Mouse (Mus musculus) left cerebral cortex, adult 11 months (tissue): Measurements from ENCODE around the gene Gm33543.

ENCODE experiments used
- DNase-seq: peaks from one replicate; pipeline ENCODE4 v3.0.0; 2022; ENCODE audit warnings: low spot score

Gm33543 gene

DNA sequence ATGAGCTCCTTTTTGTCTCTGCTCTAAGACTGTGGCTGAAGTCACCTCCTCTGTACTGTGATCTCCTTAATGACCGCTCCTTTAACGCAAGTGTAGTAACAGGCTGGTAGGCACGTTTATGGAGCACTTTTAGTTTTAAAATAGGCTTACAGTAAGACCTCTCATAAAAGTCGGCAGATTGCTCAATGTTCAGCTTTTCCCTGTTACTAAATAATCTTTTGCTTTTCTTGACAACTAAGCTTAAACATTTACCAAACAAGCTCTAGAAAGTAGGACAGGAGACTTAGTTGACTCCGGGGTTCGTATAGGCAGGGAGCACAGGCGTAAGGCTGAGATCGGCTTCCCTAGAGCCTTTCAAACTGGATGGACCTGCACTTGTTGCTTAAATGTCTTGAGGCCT is 64.1 kb downstream of the Gm33543 start:
- no peak for DNase-seq

DNA sequence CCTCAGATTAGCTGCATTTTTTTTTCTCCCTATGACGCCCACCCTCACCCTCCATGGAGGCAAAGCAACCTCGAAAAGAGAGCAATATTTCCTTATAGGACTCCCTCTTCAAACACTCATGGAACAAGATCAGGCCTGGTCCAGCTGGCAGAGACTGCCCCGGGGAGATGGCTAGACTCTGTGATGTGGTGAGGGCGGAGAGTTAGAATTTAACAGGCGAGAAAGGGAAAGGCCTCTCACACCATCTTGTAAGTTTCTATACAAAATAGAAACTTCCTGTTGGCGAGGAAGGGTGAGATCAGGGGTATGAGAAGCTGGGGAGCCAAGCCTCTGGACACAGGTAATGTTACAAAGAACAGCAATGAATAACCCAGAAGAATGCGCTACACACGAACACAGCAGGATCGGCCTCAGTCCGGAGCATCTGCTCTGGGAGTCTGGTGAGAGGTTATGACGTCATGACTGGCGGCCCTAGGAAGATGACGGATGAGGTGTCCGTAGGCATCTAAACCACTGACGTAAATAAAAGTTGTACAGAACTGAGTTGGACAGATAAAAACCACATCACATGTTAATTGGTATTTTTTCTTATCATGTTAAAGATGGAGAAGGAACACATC is 64.9 kb downstream of the Gm33543 start:
- no peak for DNase-seq

DNA sequence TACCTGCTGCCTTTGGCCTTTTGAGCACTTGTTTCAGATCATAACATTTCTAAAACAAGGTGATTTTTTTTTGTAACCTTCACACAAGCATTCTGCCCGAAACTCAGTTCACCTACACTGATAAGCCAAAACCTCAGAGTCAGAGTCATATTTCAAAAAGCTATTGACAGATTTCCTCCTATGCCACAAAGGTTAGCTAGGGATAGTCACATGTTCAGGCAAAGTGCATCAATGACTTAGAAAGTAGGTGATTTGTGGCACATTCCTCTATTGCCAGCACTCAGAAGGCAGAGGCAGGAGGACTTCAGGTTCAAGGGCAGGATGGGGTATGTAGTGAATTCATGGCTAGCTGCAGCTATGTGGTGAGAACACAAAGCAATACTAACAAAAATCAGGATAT is 65.7 kb downstream of the Gm33543 start:
- DNase-seq: no peak

DNA sequence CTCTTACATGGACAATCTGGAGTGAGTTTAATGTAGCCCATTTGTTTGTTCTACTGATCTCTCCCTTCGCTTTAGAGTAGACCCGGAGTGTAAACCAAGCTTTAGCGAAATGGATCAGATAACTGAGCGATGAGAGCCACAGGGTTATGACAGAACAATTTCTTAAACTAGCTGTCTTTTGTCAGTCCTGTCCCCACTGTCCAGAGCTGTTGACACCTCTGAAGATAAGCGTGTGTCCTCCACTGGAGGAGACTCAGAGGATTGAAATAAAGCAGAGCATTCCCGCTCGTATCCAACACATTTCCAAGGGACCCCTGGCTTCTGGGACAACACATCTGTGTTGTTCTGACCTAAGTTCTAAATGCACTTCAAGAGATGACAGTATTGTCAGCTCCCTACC is 67.9 kb downstream of the Gm33543 start:
- no peak for DNase-seq

- DNase-seq: no peak
Measured at GRCm38 (mm10) chr10:95774001-95774628, 68.6 kb downstream of the Gm33543 start.
